Mouse (Mus musculus): Measurements from ENCODE around the gene 1700013F07Rik.

DNA sequence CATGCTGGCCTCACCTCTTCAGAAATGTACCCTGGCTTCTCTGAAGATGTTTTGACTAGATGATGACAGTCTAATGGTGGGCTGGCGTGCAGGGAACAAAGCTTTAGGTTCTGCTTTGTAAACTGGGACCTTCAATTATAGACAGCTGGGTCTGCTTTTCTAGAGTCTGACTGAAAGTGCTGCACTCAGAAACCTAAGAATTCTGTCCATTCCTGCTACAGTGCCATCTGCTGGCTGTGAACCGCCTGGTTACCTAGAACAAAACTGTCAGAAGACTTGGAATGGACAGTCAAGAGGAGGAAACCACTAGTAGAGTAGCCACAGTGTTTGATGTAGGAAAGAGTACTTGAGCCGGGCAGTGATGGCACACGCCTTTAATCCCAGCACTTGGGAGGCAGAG, 29.4 kb downstream of the 1700013F07Rik start:
- TF ChIP-seq CTCF (IDR thresholded peaks at IDR 0.05; ENCODE audit: control insufficient read depth, insufficient read depth, low read length) (peak; percentile 58), POLR2A (IDR thresholded peaks at IDR 0.05; ENCODE audit: borderline replicate concordance, control insufficient read depth, low read depth, low read length) (no peak)

Measured in bone marrow, adult 2 months (tissue).